Mouse (Mus musculus) hindbrain, embryonic 11.5 days (tissue): ENCODE data around the gene Sp6. TPM values are rescaled to one million over a fixed set of nuclear protein-coding genes. Genes with fewer than 3 reads are reported as not detected.
A peak's percentile ranks its signal among the peaks of the same experiment; 100 is the strongest.

Experiments
- ATAC-seq: fragments of 200-750 bp; cut with Nextera tagmentation; 2 replicates; pipeline ENCODE4 v1.8.0; 2017; ENCODE audit warnings: mild to moderate bottlenecking, moderate TSS enrichment, moderate library complexity; ENCODE audit not compliant: low FRiP score
- DNase-seq: peaks from one replicate; pipeline ENCODE4 v3.0.0-alpha.2; 2015; ENCODE audit warnings: low spot score
- H3K27ac ChIP-seq: fragments of 300-500 bp; sonication (generic); 2 replicates; pipeline ENCODE4 v1.5.1; 2014; ENCODE audit warnings: mild to moderate bottlenecking, low read depth, low read length
- H3K27me3 ChIP-seq: fragments of 300-500 bp; sonication (generic); 2 replicates; pipeline ENCODE4 v1.6.1; 2014; ENCODE audit warnings: mild to moderate bottlenecking, low read length, moderate library complexity, mixed read lengths; ENCODE audit not compliant: control insufficient read depth, insufficient read depth
- H3K36me3 ChIP-seq: fragments of 300-500 bp; sonication (generic); 2 replicates; pipeline ENCODE4 v1.6.1; 2014; ENCODE audit warnings: mild to moderate bottlenecking, low read length, moderate library complexity, mixed read lengths; ENCODE audit not compliant: control insufficient read depth, insufficient read depth
- H3K4me1 ChIP-seq: fragments of 300-500 bp; sonication (generic); replicated peaks from 2 replicates; pipeline ENCODE4 v1.6.1; 2014; ENCODE audit warnings: low read length, mixed read lengths; ENCODE audit not compliant: control insufficient read depth, insufficient read depth
- H3K4me2 ChIP-seq: fragments of 300-500 bp; sonication (generic); replicated peaks from 2 replicates; pipeline ENCODE4 v1.6.1; 2014; ENCODE audit warnings: mild to moderate bottlenecking, low read depth, low read length
- H3K4me3 ChIP-seq: fragments of 300-500 bp; sonication (generic); 2 replicates; pipeline ENCODE4 v1.5.1; 2014; ENCODE audit warnings: low read depth, low read length
- H3K9ac ChIP-seq: fragments of 300-500 bp; sonication (generic); 2 replicates; pipeline ENCODE4 v1.6.1; 2014; ENCODE audit warnings: low read depth, low read length
- H3K9me3 ChIP-seq: fragments of 300-500 bp; sonication (generic); 2 replicates; pipeline ENCODE4 v1.6.1; 2016; ENCODE audit warnings: low read length; ENCODE audit not compliant: control insufficient read depth
- WGBS: fragments of 180-500 bp; shearing (Covaris S2); extraction: QIAGEN DNeasy Blood & Tissue Kit; methylation state at CpG from one replicate; pipeline ENCODE4 v1.1.7; 2014; 5-methylcytosine and 5-hydroxymethylcytosine counted together
- polyA plus RNA-seq: library from polyadenylated mRNA; unstranded; fragments of >200 nt; fragmentation: Nextera tagmentation; extraction: Ambion mirVana; gene quantifications from 2 replicates; pipeline ENCODE4 v1.2.1, GENCODE M21; 2014

Sp6 gene
- polyA plus RNA-seq, 1 experiment from 2014 or later: not detected

DNA sequence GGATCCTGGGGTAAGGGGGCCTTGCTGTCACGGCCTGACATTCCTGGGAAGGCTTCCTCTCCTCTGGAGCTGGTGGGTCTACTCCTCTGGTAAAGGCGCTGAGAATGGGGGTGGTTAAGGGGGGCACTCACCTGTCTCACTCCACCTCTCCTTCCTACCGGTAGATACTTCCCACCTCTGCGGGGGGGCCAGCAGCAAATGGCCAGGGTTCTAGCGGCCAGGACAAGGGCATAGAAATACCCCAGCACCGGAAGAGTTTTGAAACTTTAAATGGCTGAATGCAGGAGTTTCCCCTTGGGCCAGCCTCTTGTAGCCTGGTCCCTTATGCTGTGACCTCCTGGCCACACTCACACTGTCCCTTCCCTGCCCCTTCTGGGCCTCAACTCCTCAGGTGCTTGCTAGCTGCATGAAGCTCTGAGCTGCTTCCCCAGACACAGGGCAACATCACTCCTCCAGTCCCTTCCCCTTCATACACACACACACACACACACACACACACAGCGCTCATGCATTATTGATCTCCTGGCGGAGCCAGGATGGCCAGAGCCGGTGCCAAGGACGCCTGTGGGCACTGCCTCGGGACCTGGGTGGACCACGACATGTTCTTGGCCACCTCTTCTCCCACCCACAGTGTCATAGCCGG, 37.9 kb downstream of the Sp6 start:
- H3K4me3 ChIP-seq: peak overlapping the region; percentile 52
- H3K36me3 ChIP-seq: no peaks in the 10 kb centered on the region
- peaks cover 6% of the 10 kb centered on the region for H3K4me1 ChIP-seq
- ATAC-seq (0 out of 2 replicates have a peak, but pooled peaks have one; percentile 19), DNase-seq (peak; percentile 16)
- H3K27me3 ChIP-seq: no peaks in the 10 kb centered on the region
- peak overlapping the region; percentile 65 for H3K4me2 ChIP-seq
- WGBS: 29% methylated on average over 13 of the region's 13 CpGs
- peak overlapping the region; percentile 60 for H3K9ac ChIP-seq
- no peaks in the 10 kb centered on the region for H3K9me3 ChIP-seq
- H3K27ac ChIP-seq: no peak overlapping the region

DNA sequence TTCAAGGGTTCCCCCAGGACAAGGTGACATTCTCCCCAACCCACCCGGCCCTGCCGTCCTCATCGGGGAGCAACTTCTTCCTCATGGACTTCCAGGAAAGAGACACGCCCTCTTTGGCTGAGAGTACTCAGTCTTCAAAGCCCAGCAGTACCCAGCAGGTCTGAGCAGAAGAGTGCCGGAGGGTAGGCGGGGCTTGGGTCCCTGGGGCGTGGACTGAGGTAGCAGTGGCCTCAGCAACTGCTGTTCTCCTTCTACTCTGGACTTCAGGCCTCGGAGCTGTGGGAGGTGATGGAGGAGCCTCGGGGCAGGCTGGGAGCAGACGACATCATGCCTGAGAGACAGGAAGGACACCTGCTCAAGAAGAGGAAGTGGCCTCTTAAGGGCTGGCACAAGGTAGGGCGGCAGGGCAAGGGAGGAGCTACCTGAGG, 39.0 kb downstream of the Sp6 start:
- Histone ChIP-seq H3K36me3 (no peaks in the 10 kb centered on the region), H3K27me3 (no peaks in the 10 kb centered on the region), H3K4me1 (peaks cover 6% of the 10 kb centered on the region), H3K9me3 (no peaks in the 10 kb centered on the region), H3K9ac (no peak overlapping the region), H3K4me3 (no peak overlapping the region), H3K27ac (no peak overlapping the region), H3K4me2 (no peak overlapping the region)
- no peak for ATAC-seq
- DNase-seq: no peak
- WGBS: 21% methylated on average over 11 of the region's 11 CpGs

DNA sequence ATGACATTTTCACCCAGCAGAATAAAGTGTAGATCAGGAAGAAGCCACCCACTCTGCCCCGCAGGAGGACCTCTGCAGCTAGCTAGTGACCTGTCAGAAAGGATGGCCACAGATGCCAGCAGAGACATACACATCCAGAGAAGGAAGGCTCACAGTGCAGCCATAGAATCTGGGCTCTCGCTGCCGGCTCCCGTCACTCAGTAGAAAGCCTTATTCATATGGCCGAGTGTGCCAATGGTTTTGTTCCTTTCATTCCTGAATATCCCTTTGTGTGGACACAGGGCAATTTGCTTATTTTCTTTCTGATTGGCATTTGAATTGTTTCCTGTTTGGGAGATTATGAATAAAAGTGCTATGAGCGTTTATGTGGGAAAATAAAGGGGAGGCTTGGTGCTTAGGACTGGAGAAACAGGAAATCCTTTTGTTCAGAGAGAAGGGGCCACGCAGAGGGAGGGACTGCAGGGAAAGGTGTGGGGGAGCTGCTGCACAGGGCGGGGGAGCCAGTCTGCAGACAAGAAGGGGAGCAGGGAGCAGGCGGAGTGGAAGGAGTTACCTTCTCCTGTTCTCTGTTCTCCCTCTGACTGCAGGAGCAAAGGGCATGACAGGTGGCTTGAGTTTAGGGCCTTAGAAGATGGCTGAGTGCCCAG, 50.2 kb downstream of the Sp6 start:
- 40% methylated on average over 9 of the region's 9 CpGs for whole genome bisulfite sequencing
- H3K36me3 ChIP-seq: no peaks in the 10 kb centered on the region
- no peak overlapping the region; the same call in 1 of the 2 replicates for H3K27ac ChIP-seq
- no peak overlapping the region for H3K9ac ChIP-seq
- H3K4me1 ChIP-seq: no peaks in the 10 kb centered on the region
- H3K4me3 ChIP-seq: no peak overlapping the region
- DNase-seq (no peak), ATAC-seq (no peak)
- H3K4me2 ChIP-seq: no peak overlapping the region
- no peaks in the 10 kb centered on the region for H3K9me3 ChIP-seq
- no peaks in the 10 kb centered on the region for H3K27me3 ChIP-seq

DNA sequence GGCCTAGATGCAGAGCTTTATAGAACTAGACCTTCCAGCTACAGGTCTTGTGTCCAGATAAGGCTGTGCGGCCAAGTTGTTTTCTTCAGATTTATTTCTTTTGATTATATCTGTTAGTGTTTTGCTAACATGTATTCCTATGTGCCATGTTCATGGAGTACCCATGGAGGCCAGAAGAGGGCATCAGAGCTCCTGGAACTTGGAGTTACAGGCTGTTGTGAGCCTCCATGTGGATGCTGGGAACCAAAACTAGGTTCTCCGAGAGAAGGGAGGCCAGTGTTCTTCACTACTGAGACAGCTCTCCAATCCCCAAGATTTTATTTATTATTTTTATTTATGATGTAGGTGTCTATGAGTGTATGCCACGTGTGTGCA, 50.7 kb downstream of the Sp6 start:
- no peaks in the 10 kb centered on the region for H3K9me3 ChIP-seq

DNA sequence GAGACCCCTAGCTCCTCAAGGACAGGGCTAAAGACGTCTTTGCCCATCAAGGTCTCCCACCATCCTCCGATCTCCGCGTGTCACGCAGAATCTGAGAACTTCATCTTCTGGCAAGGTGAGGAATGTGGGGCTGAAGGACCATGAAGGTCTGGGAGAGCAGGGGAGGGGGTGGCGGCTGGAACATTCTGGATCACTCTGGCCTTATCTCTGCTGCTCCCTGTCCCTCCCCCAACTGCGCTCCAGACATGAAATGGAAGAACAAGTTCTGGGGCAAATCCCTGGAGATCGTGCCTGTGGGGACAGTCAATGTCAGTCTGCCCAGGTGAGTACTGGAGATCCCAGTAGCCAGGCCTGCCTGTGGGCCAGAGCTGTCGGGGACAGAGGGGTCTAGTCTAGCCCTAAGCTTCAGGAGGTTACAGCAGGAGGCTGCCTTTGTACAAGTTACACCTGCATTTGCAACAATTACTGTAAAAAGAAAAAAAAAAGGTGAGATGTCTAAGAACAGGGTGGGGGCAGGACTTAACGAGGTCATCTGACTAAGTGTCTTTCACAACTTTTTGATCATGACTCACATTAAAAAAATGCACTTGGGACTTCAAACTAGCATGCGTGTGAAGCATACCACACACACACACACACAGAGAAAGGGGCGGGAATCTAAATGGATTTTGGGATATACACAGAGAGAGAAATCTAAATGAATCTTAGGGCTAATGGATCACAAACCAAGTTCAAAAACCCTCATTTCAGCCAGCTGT, 52.5 kb downstream of the Sp6 start:
- Histone ChIP-seq H3K36me3 (no peaks in the 10 kb centered on the region), H3K9ac (no peak overlapping the region)
- WGBS: 93% methylated on average over 12 of the region's 12 CpGs

More for the DNA sequence above, 50.7 kb downstream of the Sp6 start:
- DNase-seq (no peak), ATAC-seq (no peak)
- no peak overlapping the region for H3K4me2 ChIP-seq
- no peaks in the 10 kb centered on the region for H3K36me3 ChIP-seq
- no peak overlapping the region for H3K4me3 ChIP-seq
- WGBS: 88% methylated on average over 3 of the region's 3 CpGs
- H3K4me1 ChIP-seq: no peaks in the 10 kb centered on the region
- H3K9ac ChIP-seq: no peak overlapping the region
- no peaks in the 10 kb centered on the region for H3K27me3 ChIP-seq
- H3K27ac ChIP-seq: no peak overlapping the region

DNA sequence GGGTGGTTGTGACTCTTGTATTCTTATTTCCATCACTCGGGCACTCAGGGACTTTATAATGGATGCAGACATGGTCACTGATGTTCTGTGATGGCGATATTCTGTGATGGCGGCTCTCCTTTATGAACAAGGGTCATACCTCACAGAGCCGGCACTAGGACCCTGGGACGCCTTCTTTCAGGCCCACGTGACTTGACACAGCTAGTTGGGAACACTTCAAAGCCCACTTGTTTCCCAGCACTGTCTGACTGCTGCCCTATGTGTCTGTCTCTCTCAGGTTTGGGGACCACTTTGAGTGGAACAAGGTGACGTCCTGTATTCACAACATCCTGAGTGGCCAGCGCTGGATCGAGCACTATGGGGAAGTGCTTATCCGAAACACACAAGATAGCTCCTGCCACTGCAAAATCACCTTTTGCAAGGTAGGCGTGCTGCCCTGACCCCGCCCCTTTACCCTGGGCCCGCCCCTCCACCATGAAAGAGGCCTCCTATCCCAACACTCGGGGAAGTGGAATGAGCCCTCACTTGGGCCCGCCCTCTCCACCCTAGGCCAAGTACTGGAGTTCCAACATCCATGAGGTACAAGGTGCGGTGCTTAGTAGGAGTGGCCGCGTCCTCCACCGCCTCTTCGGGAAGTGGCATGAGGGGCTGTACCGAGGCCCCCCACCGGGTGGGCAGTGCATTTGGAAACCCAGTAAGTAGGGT, 53.6 kb downstream of the Sp6 start:
- Histone ChIP-seq H3K36me3 (no peaks in the 10 kb centered on the region), H3K9me3 (no peaks in the 10 kb centered on the region), H3K9ac (no peak overlapping the region), H3K4me1 (no peaks in the 10 kb centered on the region), H3K4me3 (no peak overlapping the region), H3K27me3 (no peaks in the 10 kb centered on the region), H3K27ac (no peak overlapping the region), H3K4me2 (no peak overlapping the region)
- ATAC-seq: no peak
- 45% methylated on average over 22 of the region's 22 CpGs for WGBS
- DNase-seq: peak; percentile 26

More for the DNA sequence above, 52.5 kb downstream of the Sp6 start:
- H3K4me1 ChIP-seq: no peaks in the 10 kb centered on the region
- no peak overlapping the region for H3K4me3 ChIP-seq
- H3K27ac ChIP-seq: no peak overlapping the region
- H3K4me2 ChIP-seq: no peak overlapping the region
- H3K9me3 ChIP-seq: no peaks in the 10 kb centered on the region
- H3K27me3 ChIP-seq: no peaks in the 10 kb centered on the region
- DNase-seq (no peak), ATAC-seq (no peak)

DNA sequence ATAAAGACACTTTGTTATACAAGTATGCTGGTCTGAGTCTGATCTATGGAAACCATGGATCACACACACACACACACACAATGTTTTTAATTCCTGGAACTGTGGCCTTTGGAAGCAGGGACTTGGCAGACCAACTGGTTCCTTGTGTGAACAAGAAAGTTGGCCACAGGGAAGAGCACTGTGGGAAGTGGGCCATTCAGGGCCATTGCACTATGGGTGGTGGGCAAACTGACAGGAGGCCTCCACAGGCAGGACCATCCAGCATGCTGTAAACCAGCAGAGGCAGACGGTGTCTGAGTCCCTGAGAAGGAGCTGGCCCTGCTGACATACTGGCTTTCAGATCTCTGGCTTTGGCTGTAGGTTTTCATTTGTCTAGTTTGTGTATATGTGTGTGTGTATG, 56.1 kb downstream of the Sp6 start:
- no peaks in the 10 kb centered on the region for H3K27me3 ChIP-seq
- H3K27ac ChIP-seq: no peak overlapping the region
- H3K4me3 ChIP-seq: no peak overlapping the region
- no peak overlapping the region for H3K4me2 ChIP-seq
- H3K36me3 ChIP-seq: no peaks in the 10 kb centered on the region
- WGBS: 58% methylated on average over 1 of the region's 1 CpGs
- no peaks in the 10 kb centered on the region for H3K4me1 ChIP-seq
- no peak overlapping the region for H3K9ac ChIP-seq
- no peaks in the 10 kb centered on the region for H3K9me3 ChIP-seq
- no peak for ATAC-seq
- no peak for DNase-seq

DNA sequence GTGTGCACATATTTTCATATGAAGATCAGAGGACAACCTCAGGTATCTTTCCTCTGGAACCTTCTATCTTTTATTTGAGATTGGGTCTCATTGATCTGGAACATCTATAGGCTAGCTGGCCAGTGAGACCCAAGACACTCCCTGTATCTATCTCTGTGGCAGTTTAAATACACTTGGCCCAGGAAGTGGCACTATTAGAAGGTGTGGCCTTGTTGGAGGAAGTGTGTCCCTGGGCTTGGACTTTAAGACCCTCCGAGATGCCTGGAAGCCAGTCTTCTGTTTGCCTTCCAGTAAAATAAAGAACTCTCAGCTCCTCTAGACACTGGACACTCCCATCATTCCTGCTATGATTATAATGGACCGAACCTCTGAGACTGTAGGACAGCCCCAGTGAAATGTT, 56.6 kb downstream of the Sp6 start:
- no peaks in the 10 kb centered on the region for H3K27me3 ChIP-seq
- no peak overlapping the region for H3K4me3 ChIP-seq
- 96% methylated on average over 2 of the region's 2 CpGs for WGBS
- H3K4me1 ChIP-seq: no peaks in the 10 kb centered on the region
- H3K9ac ChIP-seq: no peak overlapping the region
- H3K9me3 ChIP-seq: no peaks in the 10 kb centered on the region
- no peak for DNase-seq
- no peaks in the 10 kb centered on the region for H3K36me3 ChIP-seq
- no peak overlapping the region for H3K27ac ChIP-seq
- ATAC-seq: no peak
- H3K4me2 ChIP-seq: no peak overlapping the region
